Mouse (Mus musculus): ENCODE data around the gene Tas2r103.

Tas2r103 gene

GRCm38 (mm10) chr6:133037001-133037400, at the start of gene Tas2r103:
TSS of gene Tas2r103 (minus strand) at chr6:133037101.
- DNase-seq (ENCODE audit: low spot score in 2 of 2): no peak

DNA sequence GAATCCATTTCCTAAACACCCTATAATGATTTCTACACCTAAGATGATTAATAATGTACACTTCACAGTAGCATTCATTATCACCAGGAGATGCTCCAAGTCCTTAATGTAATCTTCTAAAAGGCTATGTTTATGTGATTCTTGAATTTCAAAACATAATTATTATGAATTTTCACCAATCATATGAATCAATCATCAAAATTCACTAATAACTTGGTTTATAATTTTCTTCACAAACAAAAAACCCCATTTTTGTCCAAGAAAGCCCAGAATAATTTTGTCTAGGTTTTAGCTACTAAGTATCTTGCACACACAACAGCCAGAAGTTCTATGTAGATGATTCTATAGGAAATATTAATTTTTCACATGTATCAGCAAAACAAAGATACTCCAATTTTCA, 18.8 kb upstream of the Tas2r103 start, which contains the start of gene Tas2r140:
Tas2r140 (minus strand) TSS at position 101 of the 400 bp plus-strand sequence.
- DNase-seq (ENCODE audit: low spot score in 2 of 2): no peak

Data from right cerebral cortex, postnatal 36 days (tissue).